Mouse (Mus musculus): Measurements from ENCODE around the gene Nog. TPM values are rescaled to one million over a fixed set of nuclear protein-coding genes. Genes with fewer than 3 reads are reported as not detected.

Gene Nog
- polyA plus RNA-seq, 1 experiment from 2014 or later: 6.8 TPM

- Histone ChIP-seq H3K27me3 (peaks cover 15% of the 10 kb centered on the region), H3K36me3 (no peaks in the 10 kb centered on the region), H3K4me2 (replicated peaks) (peak overlapping the region; percentile 93), H3K4me1 (peaks cover 20% of the 10 kb centered on the region), H3K4me3 (peak overlapping the region; percentile 66), H3K9ac (peak overlapping the region; percentile 74), H3K27ac (no peak overlapping the region), H3K9me3 (no peaks in the 10 kb centered on the region)
- peak; percentile 37 for ATAC-seq (ENCODE audit: insufficient number of reproducible peaks, insufficient read depth, low FRiP score, low TSS enrichment)
- 1% methylated on average over 16 of the region's 16 CpGs for WGBS
Measured at GRCm38 (mm10) chr11:89303421-89303820, 1.3 kb upstream of the Nog start.

GRCm38 (mm10) chr11:89302816-89303180, 666 bp upstream of the Nog start:
- H3K36me3 ChIP-seq: no peaks in the 10 kb centered on the region
- peaks cover 15% of the 10 kb centered on the region for H3K27me3 ChIP-seq
- H3K4me3 ChIP-seq: peak overlapping the region; percentile 66
- H3K9ac ChIP-seq: peak overlapping the region; percentile 74
- under 1% methylated on average over 24 of the region's 29 CpGs for WGBS
- no peaks in the 10 kb centered on the region for H3K9me3 ChIP-seq
- H3K27ac ChIP-seq: peak overlapping the region; percentile 86
- ATAC-seq (ENCODE audit: insufficient number of reproducible peaks, insufficient read depth, low FRiP score, low TSS enrichment): peak; percentile 62; the same call in 1 of the 2 replicates
- peaks cover 24% of the 10 kb centered on the region for H3K4me1 ChIP-seq
- H3K4me2 ChIP-seq (replicated peaks): peak overlapping the region; percentile 93

GRCm38 (mm10) chr11:89301331-89302055, 639 bp downstream of the Nog start:
- Histone ChIP-seq H3K4me1 (peaks cover 30% of the 10 kb centered on the region), H3K27ac (peak overlapping the region; percentile 86), H3K27me3 (peaks cover 15% of the 10 kb centered on the region), H3K9me3 (no peaks in the 10 kb centered on the region), H3K4me3 (peak overlapping the region; percentile 66), H3K9ac (peak overlapping the region; percentile 74), H3K4me2 (replicated peaks) (peak overlapping the region; percentile 93), H3K36me3 (no peaks in the 10 kb centered on the region)
- WGBS: under 1% methylated on average over 53 of the region's 53 CpGs
- ATAC-seq (ENCODE audit: insufficient number of reproducible peaks, insufficient read depth, low FRiP score, low TSS enrichment): no peak

DNA sequence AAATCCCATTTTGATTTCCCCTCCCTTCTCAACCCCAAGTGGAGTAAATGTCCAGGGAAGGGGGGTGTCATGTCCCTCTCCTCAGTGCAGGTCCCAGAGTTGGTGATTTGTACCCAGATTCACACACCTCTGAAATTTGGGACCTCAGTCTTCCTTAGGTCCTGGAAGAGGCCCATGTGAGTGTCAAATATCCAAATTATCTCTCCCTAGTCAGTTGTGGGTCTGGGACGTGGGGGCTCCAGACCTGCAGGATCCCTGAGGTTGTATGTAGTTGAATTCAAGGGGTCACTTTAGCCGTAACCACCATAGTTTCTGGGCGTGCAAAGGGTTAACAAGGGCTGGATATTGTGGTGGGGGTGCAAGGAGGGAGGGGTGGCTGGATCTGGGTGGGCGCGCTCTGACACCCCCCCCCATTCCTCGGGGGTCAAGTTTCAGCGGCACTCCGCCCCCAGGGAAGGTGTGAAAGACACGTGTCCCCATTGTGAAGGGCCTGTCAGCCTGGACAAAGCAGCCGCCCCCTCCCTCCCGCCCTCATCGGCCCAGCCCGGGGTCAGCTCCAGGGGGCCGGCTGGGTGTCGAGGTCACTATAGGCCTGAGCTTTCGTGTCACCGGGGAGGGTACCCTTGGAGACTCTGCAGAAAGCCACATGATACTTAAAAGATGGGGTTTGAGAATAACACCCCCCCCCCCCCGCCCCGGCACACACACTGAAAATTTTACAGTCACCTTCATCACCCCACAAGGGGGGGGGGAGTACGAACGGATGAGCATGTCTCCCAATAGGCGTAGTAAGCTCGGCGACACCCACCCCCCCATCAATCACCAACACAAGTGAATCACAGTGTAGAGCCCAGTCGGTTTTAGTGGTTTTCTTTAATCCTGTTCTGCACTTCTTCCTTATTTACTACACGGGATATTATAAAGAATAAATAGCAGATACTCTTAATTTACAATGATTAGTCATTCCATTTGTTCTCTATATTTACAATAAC, 2.1 kb downstream of the Nog start:
- peaks cover 30% of the 10 kb centered on the region for H3K4me1 ChIP-seq
- peaks cover 14% of the 10 kb centered on the region for H3K27me3 ChIP-seq
- no peaks in the 10 kb centered on the region for H3K36me3 ChIP-seq
- peak overlapping the region; percentile 5; the same call in 1 of the 2 replicates for H3K9ac ChIP-seq
- H3K9me3 ChIP-seq: no peaks in the 10 kb centered on the region
- peak overlapping the region; percentile 77 for H3K4me2 ChIP-seq (replicated peaks)
- 0 out of 2 replicates have a peak overlapping the region, but pooled peaks have one; percentile 77 for H3K27ac ChIP-seq
- no peak for ATAC-seq (ENCODE audit: insufficient number of reproducible peaks, insufficient read depth, low FRiP score, low TSS enrichment)
- peak overlapping the region; percentile 36 for H3K4me3 ChIP-seq
- WGBS: under 1% methylated on average over 25 of the region's 26 CpGs

- H3K4me3 ChIP-seq: peak overlapping the region; percentile 36
- ATAC-seq (ENCODE audit: insufficient number of reproducible peaks, insufficient read depth, low FRiP score, low TSS enrichment): no peak
- peaks cover 14% of the 10 kb centered on the region for H3K27me3 ChIP-seq
- 0 out of 2 replicates have a peak overlapping the region, but pooled peaks have one; percentile 33 for H3K9ac ChIP-seq
- no peaks in the 10 kb centered on the region for H3K36me3 ChIP-seq
- WGBS: 2% methylated on average over 35 of the region's 36 CpGs
- H3K27ac ChIP-seq: peak overlapping the region; percentile 77
- H3K4me2 ChIP-seq (replicated peaks): peak overlapping the region; percentile 77
- H3K9me3 ChIP-seq: no peaks in the 10 kb centered on the region
- peaks cover 30% of the 10 kb centered on the region for H3K4me1 ChIP-seq
Measured at GRCm38 (mm10) chr11:89299116-89299783, 2.9 kb downstream of the Nog start.

DNA sequence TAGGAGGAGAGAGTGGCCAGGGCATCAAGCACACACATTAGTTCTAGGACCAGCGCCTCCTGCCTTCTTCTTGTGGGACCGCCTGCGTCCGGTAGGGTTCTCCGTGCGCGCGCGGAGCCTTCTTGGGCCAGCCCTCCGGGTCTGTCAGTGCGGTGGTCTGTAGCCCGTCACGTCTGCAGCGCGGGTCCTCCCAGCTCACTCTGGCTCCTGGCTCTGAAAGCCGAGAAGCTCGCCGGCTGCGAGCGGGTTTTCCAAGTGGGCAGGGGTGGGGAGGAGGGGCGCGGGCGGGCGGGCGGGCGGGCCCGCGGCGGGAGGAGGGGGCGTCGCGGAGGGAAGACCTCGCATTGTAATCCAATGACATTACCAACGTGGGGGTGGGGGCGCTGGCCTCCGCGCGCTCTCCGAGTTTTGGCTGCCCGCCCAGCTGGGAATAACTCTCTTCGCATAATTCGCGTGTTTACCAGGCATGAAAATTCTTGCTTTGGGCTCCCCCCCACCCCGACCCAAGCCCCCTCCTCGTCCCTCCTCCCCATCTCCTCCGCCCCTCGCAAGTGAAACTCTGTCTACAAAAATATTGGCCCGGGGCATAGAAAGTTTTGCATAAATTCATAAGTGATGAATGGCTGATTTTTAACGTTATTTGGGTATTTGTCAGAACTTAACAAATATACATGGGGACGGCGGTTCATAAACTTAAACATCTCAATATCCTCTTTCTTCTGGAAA, 3.7 kb downstream of the Nog start:
- Histone ChIP-seq H3K27me3 (peaks cover 14% of the 10 kb centered on the region), H3K27ac (peak overlapping the region; percentile 77), H3K4me2 (replicated peaks) (peak overlapping the region; percentile 77), H3K9ac (peak overlapping the region; percentile 25; the same call in 1 of the 2 replicates), H3K4me3 (peak overlapping the region; percentile 36), H3K9me3 (no peaks in the 10 kb centered on the region), H3K4me1 (peaks cover 30% of the 10 kb centered on the region), H3K36me3 (no peaks in the 10 kb centered on the region)
- ATAC-seq (ENCODE audit: insufficient number of reproducible peaks, insufficient read depth, low FRiP score, low TSS enrichment): peak; percentile 57
- WGBS: under 1% methylated on average over 40 of the region's 51 CpGs

- 0 out of 2 replicates have a peak overlapping the region, but pooled peaks have one; percentile 25 for H3K9ac ChIP-seq
- 36% methylated on average over 5 of the region's 5 CpGs for WGBS
- no peaks in the 10 kb centered on the region for H3K9me3 ChIP-seq
- no peaks in the 10 kb centered on the region for H3K36me3 ChIP-seq
- H3K27ac ChIP-seq: peak overlapping the region; percentile 73
- H3K4me2 ChIP-seq (replicated peaks): peak overlapping the region; percentile 77
- peaks cover 14% of the 10 kb centered on the region for H3K27me3 ChIP-seq
- H3K4me3 ChIP-seq: peak overlapping the region; percentile 36; the same call in 1 of the 2 replicates
- no peak for ATAC-seq (ENCODE audit: insufficient number of reproducible peaks, insufficient read depth, low FRiP score, low TSS enrichment)
- peaks cover 30% of the 10 kb centered on the region for H3K4me1 ChIP-seq
Measured at GRCm38 (mm10) chr11:89297521-89297920, 4.6 kb downstream of the Nog start.

- Histone ChIP-seq H3K27me3 (no peaks in the 10 kb centered on the region), H3K9ac (no peak overlapping the region), H3K4me2 (replicated peaks) (no peak overlapping the region), H3K4me1 (no peaks in the 10 kb centered on the region), H3K9me3 (no peaks in the 10 kb centered on the region), H3K4me3 (no peak overlapping the region), H3K27ac (no peak overlapping the region), H3K36me3 (no peaks in the 10 kb centered on the region)
- 55% methylated on average over 13 of the region's 13 CpGs for WGBS
- ATAC-seq (ENCODE audit: insufficient number of reproducible peaks, insufficient read depth, low FRiP score, low TSS enrichment): no peak
Measured at GRCm38 (mm10) chr11:89269809-89270361, 32.2 kb downstream of the Nog start.

DNA sequence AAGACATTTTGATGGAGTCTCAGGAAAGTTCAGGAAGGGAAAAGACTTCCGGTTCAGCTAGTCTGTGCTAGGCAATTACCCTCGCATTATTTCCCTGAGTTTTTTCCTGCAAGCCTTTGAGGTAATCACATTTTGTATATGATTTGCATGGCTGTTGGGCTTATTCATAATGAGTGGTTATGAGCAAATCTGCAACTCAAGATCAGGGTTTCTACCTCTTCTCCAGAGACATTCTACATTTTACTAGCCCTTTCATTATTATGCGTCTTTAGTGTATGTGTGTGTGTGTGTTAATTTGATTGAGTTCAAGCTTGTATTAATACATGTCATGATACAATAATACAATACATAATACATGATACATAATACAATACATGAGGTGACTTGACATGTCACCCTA, 34.6 kb downstream of the Nog start:
- Histone ChIP-seq H3K27me3 (no peaks in the 10 kb centered on the region), H3K4me2 (replicated peaks) (no peak overlapping the region), H3K27ac (no peak overlapping the region), H3K4me1 (peaks cover 5% of the 10 kb centered on the region; the same call in 1 of the 2 replicates), H3K36me3 (no peaks in the 10 kb centered on the region), H3K9me3 (no peaks in the 10 kb centered on the region), H3K9ac (no peak overlapping the region), H3K4me3 (no peak overlapping the region)
- WGBS: 91% methylated on average over 3 of the region's 3 CpGs
- no peak for ATAC-seq (ENCODE audit: insufficient number of reproducible peaks, insufficient read depth, low FRiP score, low TSS enrichment)

- Histone ChIP-seq H3K27ac (no peak overlapping the region), H3K4me3 (no peak overlapping the region), H3K4me1 (peaks cover 5% of the 10 kb centered on the region; the same call in 1 of the 2 replicates), H3K4me2 (replicated peaks) (no peak overlapping the region), H3K27me3 (no peaks in the 10 kb centered on the region), H3K9me3 (no peaks in the 10 kb centered on the region), H3K9ac (no peak overlapping the region), H3K36me3 (no peaks in the 10 kb centered on the region)
- WGBS: 65% methylated on average over 4 of the region's 4 CpGs
- no peak for ATAC-seq (ENCODE audit: insufficient number of reproducible peaks, insufficient read depth, low FRiP score, low TSS enrichment)
Measured at GRCm38 (mm10) chr11:89265080-89265479, 37.1 kb downstream of the Nog start.

Data from embryonic facial prominence, embryonic 12.5 days (tissue).